Mouse (Mus musculus) testis, postnatal 14 days (tissue): ENCODE data around the gene Mycl.

Experiments
- DNase-seq: peaks from one replicate; pipeline ENCODE4 v3.0.0; 2021; ENCODE audit warnings: low spot score

Mycl gene

DNA sequence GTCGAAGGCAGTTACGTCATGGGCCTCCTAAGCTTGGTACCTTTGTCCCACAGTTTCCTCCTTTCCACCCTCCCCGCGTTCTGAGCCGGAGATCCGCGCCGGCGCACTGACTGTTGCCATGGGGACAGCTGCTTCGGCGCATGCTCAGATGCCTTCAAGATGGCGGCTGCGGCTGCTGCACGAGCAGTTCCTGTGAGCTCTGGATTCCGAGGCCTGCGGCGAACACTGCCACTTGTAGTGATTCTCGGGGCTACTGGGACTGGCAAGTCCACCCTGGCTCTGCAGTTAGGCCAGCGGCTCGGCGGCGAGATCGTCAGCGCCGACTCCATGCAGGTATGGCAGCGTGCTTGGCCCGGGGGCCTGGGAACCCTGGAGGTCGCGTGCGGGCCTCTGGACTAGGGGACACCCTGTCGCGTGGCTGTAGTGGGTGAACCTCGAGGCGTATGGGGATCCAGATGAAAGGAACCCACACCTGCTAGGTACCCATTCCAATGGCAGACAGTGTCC is 21.1 kb downstream of the Mycl start, which contains the start of gene Trit1:
Trit1 (plus strand) TSS at position 147 of the 507 bp plus-strand sequence.
- peak; percentile 94 for DNase-seq

GRCm38 (mm10) chr4:123021591-123021990 is 26.1 kb downstream of the Mycl start:
- no peak for DNase-seq

GRCm38 (mm10) chr4:123022896-123023295 is 27.4 kb downstream of the Mycl start:
- no peak for DNase-seq

DNA sequence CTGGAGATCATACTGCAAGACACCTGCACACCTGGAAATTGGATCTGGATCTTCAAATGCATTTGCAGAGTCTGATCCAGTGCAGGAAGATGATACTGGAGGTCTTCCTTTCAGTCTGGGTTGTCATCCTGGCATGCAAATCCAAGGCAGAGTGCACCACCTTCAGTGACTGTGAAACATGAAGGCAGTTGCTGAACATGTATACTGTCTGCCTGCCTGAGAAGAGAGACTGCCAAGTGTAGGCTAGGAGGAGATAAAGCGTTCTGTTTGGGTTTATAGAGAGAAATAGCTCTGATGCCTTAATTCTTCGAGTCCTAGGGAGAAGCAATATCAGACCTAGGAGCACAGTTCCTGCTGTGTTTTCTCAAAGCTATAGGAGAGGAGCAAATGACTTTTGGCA is 30.0 kb downstream of the Mycl start:
- no peak for DNase-seq

DNA sequence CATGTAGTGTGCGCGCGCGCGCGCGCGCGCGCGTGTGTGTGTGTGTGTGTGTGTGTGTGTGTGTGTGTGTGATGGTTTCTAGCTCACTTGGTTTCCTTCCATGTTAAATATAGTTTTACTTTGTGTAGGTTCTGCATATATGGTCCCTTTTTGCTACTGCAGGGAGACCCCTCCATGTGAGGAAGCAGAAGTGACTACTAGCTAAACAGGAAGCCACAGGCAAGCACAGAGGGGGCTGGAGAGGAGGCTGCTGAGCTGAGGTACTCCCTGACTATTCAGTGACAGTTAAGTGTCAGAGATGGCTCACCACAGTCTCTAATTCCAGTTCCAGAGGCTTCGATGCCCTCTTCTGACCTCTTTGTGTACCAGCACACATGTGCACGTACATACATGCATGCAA is 30.7 kb downstream of the Mycl start:
- DNase-seq = no peak

- DNase-seq = no peak
Measured at GRCm38 (mm10) chr4:123026597-123026996, 31.1 kb downstream of the Mycl start.

DNA sequence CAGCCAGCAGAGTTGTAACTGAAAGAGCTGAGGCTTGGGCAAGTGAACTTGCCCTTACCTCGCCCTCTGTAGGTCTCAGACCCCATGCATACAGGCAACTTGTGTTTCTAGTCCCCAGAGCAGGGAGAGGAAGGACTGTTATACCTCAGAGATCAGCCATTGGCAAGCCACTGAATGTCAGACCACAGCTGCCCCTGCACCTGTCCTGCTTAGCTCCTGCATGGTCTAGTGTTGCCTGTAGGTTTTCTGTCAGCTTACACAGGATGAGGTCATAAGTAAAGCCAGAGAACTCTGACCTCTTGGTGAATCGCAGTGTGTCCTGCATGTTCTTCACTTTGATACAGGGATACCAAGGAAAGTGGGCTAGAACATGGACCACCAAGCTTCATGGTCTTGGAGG is 39.4 kb downstream of the Mycl start:
- DNase-seq = no peak

- DNase-seq = no peak
Measured at GRCm38 (mm10) chr4:123035636-123036035, 40.2 kb downstream of the Mycl start.

GRCm38 (mm10) chr4:123036710-123037109 is 41.3 kb downstream of the Mycl start:
- no peak for DNase-seq

- DNase-seq = no peak
Measured at GRCm38 (mm10) chr4:123041131-123041530, 45.7 kb downstream of the Mycl start.

DNA sequence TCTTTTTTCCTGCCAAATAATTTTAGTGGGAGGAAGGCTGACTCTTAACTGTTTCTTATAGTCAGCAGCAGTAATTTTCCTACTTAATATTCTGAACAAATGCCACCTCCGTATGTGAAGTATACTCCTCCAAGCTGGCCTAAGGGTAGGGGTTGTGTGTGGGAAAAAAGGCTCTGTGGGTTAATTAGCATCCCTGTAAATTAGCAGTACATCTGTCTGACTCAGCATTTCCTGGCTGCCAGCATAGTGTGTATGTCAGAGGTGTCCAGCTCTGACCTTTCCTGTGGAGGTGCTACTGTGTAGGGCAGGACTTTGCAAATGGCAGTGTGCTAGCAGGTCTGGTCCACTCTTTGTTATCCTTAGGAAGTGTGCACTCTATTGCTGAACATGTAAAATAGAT is 48.4 kb downstream of the Mycl start:
- DNase-seq = no peak

GRCm38 (mm10) chr4:123044842-123045241 is 49.4 kb downstream of the Mycl start:
- peak; percentile 29 for DNase-seq

GRCm38 (mm10) chr4:123046300-123046699 is 50.8 kb downstream of the Mycl start:
- peak; percentile 35 for DNase-seq

DNA sequence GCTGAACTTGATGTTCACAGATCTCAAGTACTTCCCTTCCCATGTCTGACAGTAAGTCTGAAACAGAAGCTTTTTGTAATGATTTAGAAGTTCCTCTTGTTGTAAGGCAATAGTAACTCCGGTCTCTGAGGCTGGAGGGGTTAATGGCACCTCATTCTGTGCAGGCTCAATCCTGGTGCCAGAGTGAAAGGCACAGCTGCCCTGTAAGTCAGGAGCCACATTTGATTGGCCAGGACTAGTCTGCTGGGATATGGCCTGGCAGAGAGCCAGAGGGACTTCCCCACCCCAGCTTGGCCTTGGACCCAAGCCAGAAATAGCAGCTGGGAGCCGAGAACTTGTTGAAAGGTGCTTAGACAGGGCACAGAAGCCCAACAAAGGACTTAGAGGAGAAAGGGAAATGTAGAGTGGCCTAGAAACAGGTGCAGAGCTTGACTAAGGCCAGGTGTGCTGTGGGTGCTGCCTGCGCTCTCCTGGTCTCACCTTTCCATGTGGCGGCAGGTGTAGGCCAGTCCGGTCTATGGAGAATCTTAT is 55.3 kb downstream of the Mycl start:
- peak; percentile 79 for DNase-seq
